Mouse (Mus musculus) neural tube, embryonic 11.5 days (tissue): ENCODE measurements around the gene Dsp. TPM values are rescaled to one million over a fixed set of nuclear protein-coding genes. Genes with fewer than 3 reads are reported as not detected.

Experiments used
- ATAC-seq: fragments of 200-750 bp; cut with Nextera tagmentation; 2 replicates; pipeline ENCODE4 v1.8.0; 2017; ENCODE audit warnings: moderate number of reproducible peaks, mild to moderate bottlenecking, moderate TSS enrichment, moderate library complexity; ENCODE audit not compliant: insufficient read depth, low FRiP score, low TSS enrichment
- DNase-seq: peaks from one replicate; pipeline ENCODE4 v3.0.0-alpha.2; 2015; ENCODE audit warnings: low spot score
- H3K27ac ChIP-seq: fragments of 300-500 bp; sonication (generic); 2 replicates; pipeline ENCODE4 v1.5.1; 2014; ENCODE audit warnings: low read depth, mild to moderate bottlenecking, low read length
- H3K27me3 ChIP-seq: fragments of 300-500 bp; sonication (generic); 2 replicates; pipeline ENCODE4 v1.6.1; 2014; ENCODE audit warnings: mild to moderate bottlenecking, low read length, mixed read lengths; ENCODE audit not compliant: control insufficient read depth, insufficient read depth
- H3K36me3 ChIP-seq: fragments of 300-500 bp; sonication (generic); 2 replicates; pipeline ENCODE4 v1.6.1; 2014; ENCODE audit warnings: mild to moderate bottlenecking, low read length, moderate library complexity, mixed read lengths; ENCODE audit not compliant: control insufficient read depth, insufficient read depth
- H3K4me1 ChIP-seq: fragments of 300-500 bp; sonication (generic); 2 replicates; pipeline ENCODE4 v1.6.1; 2014; ENCODE audit warnings: low read length, mixed read lengths; ENCODE audit not compliant: control insufficient read depth, insufficient read depth
- H3K4me2 ChIP-seq: fragments of 300-500 bp; sonication (generic); 2 replicates; pipeline ENCODE4 v1.6.1; 2014; ENCODE audit warnings: low read depth, mild to moderate bottlenecking, moderate library complexity
- H3K4me3 ChIP-seq: fragments of 300-500 bp; sonication (generic); 2 replicates; pipeline ENCODE4 v1.5.1; 2014; ENCODE audit warnings: low read depth, low read length
- H3K9ac ChIP-seq: fragments of 300-500 bp; sonication (generic); 2 replicates; pipeline ENCODE4 v1.6.1; 2014; ENCODE audit warnings: mild to moderate bottlenecking, low read length
- H3K9me3 ChIP-seq: fragments of 300-500 bp; sonication (generic); 2 replicates; pipeline ENCODE4 v1.6.1; 2016; ENCODE audit warnings: low read length; ENCODE audit not compliant: control insufficient read depth
- WGBS: fragments of 180-500 bp; shearing (Covaris S2); extraction: QIAGEN DNeasy Blood & Tissue Kit; methylation state at CpG from one replicate; pipeline ENCODE4 v1.1.7; 2014; 5-methylcytosine and 5-hydroxymethylcytosine counted together
- polyA plus RNA-seq: library from polyadenylated mRNA; unstranded; fragments of >200 nt; fragmentation: Nextera tagmentation; extraction: Ambion mirVana; gene quantifications from 2 replicates; pipeline ENCODE4 v1.2.1, GENCODE M21; 2014

Gene Dsp
- polyA plus RNA-seq, 1 experiment from 2014 or later = 1.1 TPM

DNA sequence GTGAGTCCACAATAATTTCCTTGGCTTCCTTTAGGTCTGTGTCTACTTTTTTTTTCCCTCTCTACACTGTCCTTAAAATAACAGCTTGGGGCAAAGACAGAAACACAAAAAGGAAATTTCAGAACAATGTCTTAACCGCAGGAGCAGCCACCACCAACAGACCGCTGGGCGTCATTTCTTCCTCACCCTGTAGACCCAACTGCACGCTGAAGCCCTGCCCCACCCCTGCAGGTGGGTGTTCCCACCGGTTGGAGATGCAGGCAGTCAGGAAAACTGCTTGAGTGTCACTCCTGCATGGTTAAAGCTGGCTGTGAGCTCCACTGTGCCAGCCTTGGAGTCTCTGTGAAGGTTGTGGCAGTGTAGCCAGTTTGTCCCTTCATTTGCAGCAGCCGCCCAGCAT, 6.5 kb downstream of the Dsp start:
- DNase-seq (no peak), ATAC-seq (no peak)
- Histone ChIP-seq H3K27ac (no peak overlapping the region), H3K9me3 (no peaks in the 10 kb centered on the region), H3K9ac (no peak overlapping the region), H3K4me3 (no peak overlapping the region), H3K36me3 (no peaks in the 10 kb centered on the region), H3K4me1 (no peaks in the 10 kb centered on the region), H3K27me3 (peaks cover 12% of the 10 kb centered on the region), H3K4me2 (no peak overlapping the region)
- WGBS = 28% methylated on average over 6 of the region's 6 CpGs

DNA sequence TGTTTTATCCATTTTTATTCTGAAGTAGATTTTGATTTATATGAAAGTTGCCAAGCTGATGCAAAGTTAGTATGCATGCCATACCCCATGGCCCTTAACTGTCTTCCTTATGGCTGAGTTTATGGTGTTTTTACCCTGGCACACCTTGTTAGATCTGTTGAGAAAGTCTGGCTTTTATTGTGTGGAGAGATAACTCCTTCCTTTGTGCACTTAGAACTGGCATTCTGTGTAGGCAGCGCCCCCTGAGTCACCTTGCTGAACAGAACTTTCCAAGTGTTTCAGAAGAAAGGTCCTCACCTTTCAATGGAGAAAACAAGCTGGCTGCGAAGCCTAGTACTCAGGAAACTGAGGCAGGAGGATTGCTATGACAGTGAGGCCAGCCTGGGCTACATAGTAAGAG, 10.9 kb downstream of the Dsp start:
- no peaks in the 10 kb centered on the region for H3K36me3 ChIP-seq
- no peaks in the 10 kb centered on the region for H3K9me3 ChIP-seq
- WGBS = 73% methylated on average over 2 of the region's 2 CpGs
- no peak overlapping the region for H3K4me2 ChIP-seq
- H3K27me3 ChIP-seq = no peaks in the 10 kb centered on the region
- H3K27ac ChIP-seq = no peak overlapping the region
- H3K4me1 ChIP-seq = no peaks in the 10 kb centered on the region
- no peak for DNase-seq
- no peak overlapping the region for H3K4me3 ChIP-seq
- no peak overlapping the region for H3K9ac ChIP-seq
- no peak for ATAC-seq

DNA sequence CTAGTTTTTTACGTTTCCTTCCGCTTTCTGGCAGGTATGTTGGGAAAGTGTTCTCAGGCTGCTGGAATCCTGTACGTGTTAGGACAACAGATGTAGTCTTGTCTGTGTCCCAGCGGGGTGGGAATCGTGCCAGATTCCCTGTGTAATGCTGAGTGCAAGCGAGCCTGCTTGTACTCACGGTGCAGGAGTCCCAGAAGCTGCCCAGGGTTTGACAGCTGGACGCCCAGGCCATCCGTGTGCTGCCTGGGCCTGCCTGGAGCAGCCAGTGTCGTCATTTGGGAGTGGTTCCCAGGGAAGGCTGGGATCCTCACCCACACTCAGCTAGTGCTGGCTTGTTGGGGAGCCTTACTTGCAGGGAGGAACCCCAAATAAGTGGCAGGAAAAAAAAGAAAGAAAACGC, 11.6 kb downstream of the Dsp start:
- 56% methylated on average over 11 of the region's 11 CpGs for WGBS
- Histone ChIP-seq H3K36me3 (no peaks in the 10 kb centered on the region), H3K27me3 (no peaks in the 10 kb centered on the region), H3K27ac (no peak overlapping the region), H3K4me3 (no peak overlapping the region), H3K9ac (no peak overlapping the region), H3K4me1 (no peaks in the 10 kb centered on the region), H3K9me3 (no peaks in the 10 kb centered on the region), H3K4me2 (no peak overlapping the region)
- DNase-seq (no peak), ATAC-seq (no peak)

DNA sequence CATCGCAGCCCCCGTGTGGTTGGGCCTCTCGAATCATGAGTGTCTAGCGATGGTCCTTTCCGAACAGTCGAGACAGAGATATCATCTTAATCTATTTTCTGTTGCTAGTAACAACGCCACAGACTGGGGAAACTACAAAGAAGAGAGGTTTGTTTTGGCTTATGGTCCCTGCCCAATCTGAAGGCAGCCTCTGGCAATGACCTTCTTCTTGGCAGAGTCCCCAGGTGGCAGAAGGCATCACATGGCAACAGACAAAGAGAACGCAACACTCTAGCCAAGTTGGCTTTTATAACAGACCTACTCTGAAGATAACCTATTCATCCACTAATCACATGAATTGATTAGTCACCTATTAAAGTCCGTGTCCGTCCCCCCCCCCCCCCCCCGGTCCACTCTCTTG, 13.8 kb downstream of the Dsp start:
- DNase-seq (no peak), ATAC-seq (no peak)
- H3K9ac ChIP-seq = no peak overlapping the region
- no peaks in the 10 kb centered on the region for H3K27me3 ChIP-seq
- H3K4me1 ChIP-seq = no peaks in the 10 kb centered on the region
- no peak overlapping the region for H3K4me3 ChIP-seq
- 87% methylated on average over 11 of the region's 11 CpGs for WGBS
- H3K27ac ChIP-seq = no peak overlapping the region
- no peak overlapping the region for H3K4me2 ChIP-seq
- H3K9me3 ChIP-seq = no peaks in the 10 kb centered on the region
- H3K36me3 ChIP-seq = no peaks in the 10 kb centered on the region

DNA sequence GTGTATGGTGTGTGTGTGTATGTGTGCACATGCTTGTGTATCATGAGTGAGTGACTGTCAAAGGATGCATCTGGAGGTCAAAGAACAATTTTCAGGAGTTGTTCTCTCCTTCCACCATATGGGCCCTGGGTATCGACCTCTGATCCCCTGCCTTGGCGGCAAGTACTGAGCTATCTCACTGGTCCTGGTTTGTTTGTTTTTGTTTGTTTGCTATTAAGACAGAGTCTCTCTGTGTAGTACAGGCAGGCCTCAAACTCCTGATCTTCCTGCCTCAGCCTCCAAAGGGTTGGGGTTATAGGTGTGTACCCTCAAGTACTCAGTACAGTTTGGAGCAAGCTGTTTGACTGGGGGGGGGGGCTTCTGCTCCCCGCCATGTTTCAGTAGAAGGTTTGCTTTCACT, 16.0 kb downstream of the Dsp start:
- H3K36me3 ChIP-seq = no peaks in the 10 kb centered on the region
- DNase-seq (no peak), ATAC-seq (no peak)
- H3K4me2 ChIP-seq = no peak overlapping the region
- H3K4me3 ChIP-seq = no peak overlapping the region
- no peaks in the 10 kb centered on the region for H3K27me3 ChIP-seq
- 91% methylated on average over 3 of the region's 3 CpGs for WGBS
- no peaks in the 10 kb centered on the region for H3K4me1 ChIP-seq
- no peak overlapping the region for H3K9ac ChIP-seq
- no peaks in the 10 kb centered on the region for H3K9me3 ChIP-seq
- no peak overlapping the region for H3K27ac ChIP-seq

DNA sequence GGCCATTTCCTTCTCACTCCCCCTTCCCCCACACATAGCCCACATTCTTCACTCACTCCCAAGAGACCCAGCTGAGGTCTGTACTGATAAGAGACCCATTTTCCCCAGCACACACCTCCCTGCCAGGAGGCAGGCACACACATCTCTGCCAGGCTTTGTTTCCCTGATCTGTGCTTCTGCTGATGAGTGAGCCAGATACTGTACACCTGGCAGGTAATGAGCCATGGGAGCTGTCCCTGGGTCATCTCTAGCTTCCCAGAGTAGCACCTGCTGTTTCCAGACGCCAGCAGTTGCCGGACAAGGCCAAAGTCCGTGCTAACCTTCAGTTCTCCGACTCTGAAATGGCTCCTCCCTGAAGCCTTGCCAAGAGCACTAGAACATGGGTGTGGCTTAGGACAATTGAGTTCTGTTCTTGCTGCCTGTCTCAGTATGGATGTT, 19.6 kb downstream of the Dsp start:
- H3K27ac ChIP-seq = no peak overlapping the region
- H3K4me3 ChIP-seq = no peak overlapping the region
- H3K36me3 ChIP-seq = no peaks in the 10 kb centered on the region
- 67% methylated on average over 4 of the region's 4 CpGs for WGBS
- no peak overlapping the region for H3K9ac ChIP-seq
- ATAC-seq = no peak
- no peak overlapping the region for H3K4me2 ChIP-seq
- H3K9me3 ChIP-seq = no peaks in the 10 kb centered on the region
- no peak for DNase-seq
- no peaks in the 10 kb centered on the region for H3K27me3 ChIP-seq
- no peaks in the 10 kb centered on the region for H3K4me1 ChIP-seq

- H3K4me3 ChIP-seq = no peak overlapping the region
- H3K9me3 ChIP-seq = peaks cover 6% of the 10 kb centered on the region; the same call in 1 of the 2 replicates
- 84% methylated on average over 10 of the region's 10 CpGs for WGBS
- H3K4me1 ChIP-seq = no peaks in the 10 kb centered on the region
- H3K27me3 ChIP-seq = no peaks in the 10 kb centered on the region
- ATAC-seq = no peak
- no peak for DNase-seq
- H3K27ac ChIP-seq = no peak overlapping the region
- H3K36me3 ChIP-seq = no peaks in the 10 kb centered on the region
- no peak overlapping the region for H3K4me2 ChIP-seq
- no peak overlapping the region for H3K9ac ChIP-seq
Measured at GRCm38 (mm10) chr13:38193406-38193805, 42.3 kb downstream of the Dsp start.

- Histone ChIP-seq H3K27ac (no peak overlapping the region), H3K9me3 (peaks cover 4% of the 10 kb centered on the region; the same call in 1 of the 2 replicates), H3K4me1 (0 out of 2 replicates have a peak, but pooled peaks cover 6% of the 10 kb centered on the region), H3K9ac (no peak overlapping the region), H3K27me3 (no peaks in the 10 kb centered on the region), H3K4me3 (no peak overlapping the region), H3K4me2 (no peak overlapping the region), H3K36me3 (no peaks in the 10 kb centered on the region)
- 85% methylated on average over 6 of the region's 6 CpGs for WGBS
- DNase-seq (no peak), ATAC-seq (no peak)
Measured at GRCm38 (mm10) chr13:38201413-38201812, 50.3 kb downstream of the Dsp start.

GRCm38 (mm10) chr13:38204171-38204570, 53.1 kb downstream of the Dsp start:
- H3K4me1 ChIP-seq = 0 out of 2 replicates have a peak, but pooled peaks cover 6% of the 10 kb centered on the region
- no peak for ATAC-seq
- H3K4me2 ChIP-seq = peak overlapping the region; percentile 56
- H3K4me3 ChIP-seq = peak overlapping the region; percentile 77
- no peak overlapping the region for H3K27ac ChIP-seq
- H3K27me3 ChIP-seq = no peaks in the 10 kb centered on the region
- H3K9ac ChIP-seq = no peak overlapping the region
- 52% methylated on average over 4 of the region's 4 CpGs for WGBS
- no peaks in the 10 kb centered on the region for H3K36me3 ChIP-seq
- no peaks in the 10 kb centered on the region for H3K9me3 ChIP-seq
- DNase-seq = no peak
